In the genomic region with DNA sequence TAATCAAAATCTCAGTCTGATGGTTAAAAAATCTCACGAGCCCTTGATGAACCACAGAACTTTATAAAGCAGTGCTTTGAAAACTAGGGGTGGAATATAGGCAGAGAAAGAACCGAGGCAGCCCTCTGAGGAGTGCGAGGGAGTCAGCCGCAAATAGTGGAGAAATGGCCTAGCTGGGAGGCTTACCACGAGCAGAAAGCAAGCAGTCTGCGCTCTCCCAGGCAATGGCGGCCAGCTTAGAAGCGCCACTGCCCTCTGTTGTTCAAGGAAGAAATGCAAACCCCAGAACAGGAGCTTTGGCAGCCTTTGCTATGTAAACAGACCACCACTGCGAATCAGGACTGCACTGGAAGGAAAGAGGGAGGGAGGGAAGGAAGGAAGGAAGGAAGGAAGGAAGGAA, we compare ENCODE assay signal across 9 mouse cellular contexts.
DNase-seq lines count a peak whose midpoint lies in the region; ATAC-seq lines count a peak whose summit lies in the region.
"Had no signal": no experiment of that assay in that cellular context is flagged by ENCODE, and none has a peak within 500 bp of the region (broad histone marks: within the 10 kb centered on the region; RNA-seq: fewer than 3 reads in every experiment).

No protein-coding gene starts in this region.

- H3K36me3 ChIP-seq in hindbrain, embryonic 14.5 days (replicated peaks; ENCODE audit: control insufficient read depth, insufficient read depth), result no peaks in the 10 kb centered on the region
- no peaks in the 10 kb centered on the region for H3K36me3 ChIP-seq in midbrain, embryonic 11.5 days (ENCODE audit: control insufficient read depth, insufficient read depth, low read length)
- H3K36me3 ChIP-seq in stomach, embryonic 14.5 days (ENCODE audit: control insufficient read depth, insufficient read depth, low read length), result no peaks in the 10 kb centered on the region

- peak; percentile 25 for DNase-seq in Muller cell, postnatal 12 days (ENCODE audit: inconsistent ontology term)
- peak; percentile 12 for DNase-seq in cerebellum, adult 8-10 months
- peak; percentile 26 to 75 for DNase-seq in frontal cortex, adult 2 months (ENCODE audit: extremely low spot score in 1 of 2, low spot score in 1 of 2)
- peak; percentile 77 for DNase-seq in hindbrain, embryonic 14.5 days (ENCODE audit: low spot score)
- peak; percentile 23 to 44 for DNase-seq in layer of hippocampus, postnatal 36 days
- peak; percentile 91 for DNase-seq in midbrain, embryonic 11.5 days (ENCODE audit: low spot score, missing footprints)
- no peak for DNase-seq in thymus, postnatal 4 days

- H3K27me3 ChIP-seq in hindbrain, embryonic 14.5 days (ENCODE audit: control insufficient read depth, insufficient read depth, low read length), result no peaks in the 10 kb centered on the region
- H3K27me3 ChIP-seq in midbrain, embryonic 11.5 days (ENCODE audit: control insufficient read depth, insufficient read depth, low read length), result no peaks in the 10 kb centered on the region; the same call in 1 of the 2 replicates
- H3K27me3 ChIP-seq in stomach, embryonic 14.5 days (ENCODE audit: control insufficient read depth, insufficient read depth, low read length), result no peaks in the 10 kb centered on the region

- H3K4me3 ChIP-seq in hindbrain, embryonic 14.5 days (replicated peaks; ENCODE audit: low read length), result no peak overlapping the region
- H3K4me3 ChIP-seq in midbrain, embryonic 11.5 days (ENCODE audit: low read depth, low read length), result no peak overlapping the region
- no peak overlapping the region for H3K4me3 ChIP-seq in stomach, embryonic 14.5 days (ENCODE audit: low read depth, low read length)

- H3K9ac ChIP-seq in hindbrain, embryonic 14.5 days, result no peak overlapping the region
- no peak overlapping the region for H3K9ac ChIP-seq in midbrain, embryonic 11.5 days (ENCODE audit: low read length)
- H3K9ac ChIP-seq in stomach, embryonic 14.5 days (replicated peaks; ENCODE audit: low read depth, low read length), result no peak overlapping the region

- H3K4me2 ChIP-seq in hindbrain, embryonic 14.5 days (replicated peaks), result no peak overlapping the region
- H3K4me2 ChIP-seq in midbrain, embryonic 11.5 days, result no peak overlapping the region
- no peak overlapping the region for H3K4me2 ChIP-seq in stomach, embryonic 14.5 days (replicated peaks; ENCODE audit: low read depth, low read length)

- no peaks in the 10 kb centered on the region for H3K9me3 ChIP-seq in hindbrain, embryonic 14.5 days (ENCODE audit: control insufficient read depth, low read length)
- H3K9me3 ChIP-seq in midbrain, embryonic 11.5 days (ENCODE audit: control insufficient read depth, low read length), result no peaks in the 10 kb centered on the region
- no peaks in the 10 kb centered on the region for H3K9me3 ChIP-seq in stomach, embryonic 14.5 days (ENCODE audit: control insufficient read depth, low read depth, low read length)

- H3K27ac ChIP-seq in hindbrain, embryonic 14.5 days, result no peak overlapping the region
- H3K27ac ChIP-seq in midbrain, embryonic 11.5 days (ENCODE audit: low read depth, low read length), result no peak overlapping the region
- H3K27ac ChIP-seq in stomach, embryonic 14.5 days (ENCODE audit: low read length), result no peak overlapping the region
- H3K27ac ChIP-seq: macrophage had no signal

- ATAC-seq in hindbrain, embryonic 14.5 days (ENCODE audit: low FRiP score), result peak; percentile 72; the same call in 1 of the 2 replicates
- ATAC-seq in midbrain, embryonic 11.5 days (ENCODE audit: low FRiP score), result peak; percentile 78
- 0 out of 2 replicates have a peak, but pooled peaks have one; percentile 44 for ATAC-seq in stomach, embryonic 14.5 days (ENCODE audit: insufficient number of reproducible peaks, insufficient read depth, low FRiP score, low read depth)

- H3K4me1 ChIP-seq in hindbrain, embryonic 14.5 days (replicated peaks; ENCODE audit: control insufficient read depth, insufficient read depth, low read length), result no peaks in the 10 kb centered on the region; the same call in 1 of the 2 replicates
- no peaks in the 10 kb centered on the region for H3K4me1 ChIP-seq in midbrain, embryonic 11.5 days (ENCODE audit: control insufficient read depth, insufficient read depth, low read length)
- H3K4me1 ChIP-seq in stomach, embryonic 14.5 days (ENCODE audit: control insufficient read depth, insufficient read depth, low read length), result peaks cover 2% of the 10 kb centered on the region; the same call in 1 of the 2 replicates

- 11% methylated on average over 9 of the region's 9 CpGs for WGBS in hindbrain, embryonic 14.5 days
- WGBS in midbrain, embryonic 11.5 days, result 12% methylated on average over 9 of the region's 9 CpGs
- WGBS in stomach, embryonic 14.5 days, result 11% methylated on average over 9 of the region's 9 CpGs
